Mouse (Mus musculus) layer of hippocampus, adult 8-10 months (tissue): ENCODE data around the gene Ints7. TPM values are rescaled to one million over a fixed set of nuclear protein-coding genes. Genes with fewer than 3 reads are reported as not detected.

Experiments used
- DNase-seq, 2 experiments: peaks; one replicate each; pipeline ENCODE4 v3.0.0; 2022; ENCODE audit warnings: low spot score in 2 of 2
- total RNA-seq, 4 experiments: library from RNA; stranded (reverse); gene quantifications; 2 replicates each; pipeline ENCODE4 v1.2.4; 2022

The Ints7 gene
- total RNA-seq, result 10 to 100 TPM; 24.2 to 27.6 (median 25.9) TPM

DNA sequence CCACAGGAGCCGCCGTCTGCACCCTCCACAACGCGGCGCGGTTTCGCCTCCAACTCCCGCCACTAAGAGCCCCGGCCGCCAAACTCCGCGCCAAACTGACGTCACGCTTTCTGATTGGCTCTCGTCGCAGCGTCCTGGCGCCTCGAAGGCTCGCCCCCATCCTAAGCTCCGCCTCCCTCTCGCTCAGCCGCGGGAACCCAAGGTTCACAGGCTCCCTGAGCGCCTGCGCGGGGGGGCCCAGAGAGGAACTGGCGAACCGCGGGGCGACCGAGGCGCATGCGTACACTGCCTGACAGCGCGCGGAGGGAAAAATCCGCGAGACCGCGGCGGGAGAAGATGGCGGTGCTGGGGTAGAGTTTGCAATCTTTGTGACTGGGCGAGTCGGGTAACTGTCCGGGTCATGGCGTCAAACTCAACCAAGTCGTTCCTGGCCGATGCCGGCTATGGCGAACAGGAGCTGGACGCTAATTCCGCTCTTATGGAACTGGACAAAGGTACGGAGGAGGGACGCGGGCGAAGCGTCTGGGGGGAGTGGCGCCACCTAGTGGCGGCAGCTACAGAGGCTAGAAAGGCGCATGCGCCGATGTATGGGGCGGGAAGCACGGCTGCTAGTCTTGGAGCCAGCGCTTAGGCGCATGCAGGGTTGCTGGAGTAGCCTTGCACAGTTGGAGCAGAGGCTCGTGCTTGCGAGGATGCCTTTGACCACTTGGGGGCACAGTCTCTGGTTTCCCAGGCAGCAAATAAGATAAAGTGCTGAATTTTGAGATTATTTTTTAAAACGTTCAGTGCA, at the start of gene Ints7, which contains the start of gene Dtl:
Gene Ints7 (plus strand): TSS at position 179 of the 790 bp plus-strand sequence.
Gene Dtl (minus strand): TSS at position 87 of the 790 bp plus-strand sequence.
- peak; percentile 98 to 99 for DNase-seq

DNA sequence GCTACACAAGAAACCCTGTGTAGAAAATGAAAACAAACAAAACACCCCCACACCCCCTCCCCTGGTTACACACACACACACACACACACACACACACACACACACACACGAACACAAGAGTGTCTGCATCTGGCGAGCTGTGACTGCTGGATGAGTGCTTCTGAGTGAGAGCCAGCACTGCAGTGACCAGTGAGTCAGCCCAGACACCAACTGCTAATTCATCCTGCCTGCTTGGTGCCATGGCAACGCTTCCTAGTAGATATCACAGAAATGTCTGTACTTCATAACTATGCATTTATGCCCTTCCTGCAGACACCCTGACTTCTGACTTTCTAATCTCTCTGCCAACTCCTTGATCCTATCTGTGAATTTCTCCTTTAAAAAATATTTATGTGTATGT, 48.3 kb upstream of the Ints7 start:
- peak; percentile 27 to 31 for DNase-seq

DNA sequence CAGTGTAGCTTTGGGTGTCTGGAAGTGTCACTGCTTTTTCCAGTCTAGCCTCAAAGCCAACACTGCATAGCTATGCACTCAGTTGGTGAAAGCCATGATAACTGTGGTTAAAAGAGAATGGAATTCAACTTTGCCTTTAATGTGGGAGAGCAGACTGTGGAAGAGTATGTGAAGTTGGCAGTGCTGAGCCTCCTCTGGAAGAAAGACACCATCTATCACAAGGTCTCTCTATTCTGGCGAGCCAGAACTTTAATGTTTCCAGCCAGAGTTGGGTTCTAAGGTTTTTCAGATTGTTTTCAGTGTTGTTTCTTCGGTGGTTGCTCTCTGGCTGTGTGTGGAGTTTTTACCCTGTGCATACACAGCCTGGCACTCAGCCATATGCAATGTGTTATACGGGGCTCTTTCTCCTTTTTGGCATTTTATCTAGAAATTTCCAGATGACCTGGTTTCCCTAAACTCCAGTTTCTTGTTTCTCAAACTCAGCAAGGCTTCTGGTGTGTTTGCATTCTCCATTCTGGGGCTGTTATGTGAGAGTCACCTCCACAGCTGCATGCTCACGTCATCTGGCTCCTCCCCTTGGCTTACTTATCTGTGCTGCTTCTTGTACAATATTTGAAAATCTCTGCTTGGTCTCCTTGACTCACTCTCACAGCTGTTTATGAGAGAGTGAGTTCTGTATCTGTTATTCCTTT, 47.4 kb upstream of the Ints7 start:
- DNase-seq, result no peak

DNA sequence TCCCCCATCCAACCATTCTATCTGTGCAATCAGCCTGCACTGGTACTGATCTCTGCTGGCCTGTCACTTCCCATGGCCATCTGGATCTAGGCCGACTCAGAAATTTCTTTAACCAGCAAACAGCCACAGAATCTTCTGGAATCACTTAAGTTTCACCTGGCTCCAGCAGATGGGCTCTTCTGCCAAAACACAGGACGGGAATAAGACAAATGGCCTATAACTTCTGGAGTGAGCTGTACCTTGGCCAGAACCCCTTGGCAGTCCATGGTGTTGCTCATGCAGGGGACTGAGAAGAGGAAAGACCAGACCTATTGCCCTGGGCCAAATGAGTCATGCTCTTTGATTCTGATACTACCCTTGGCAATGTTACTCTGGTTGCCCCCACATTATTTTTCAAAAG, 46.0 kb upstream of the Ints7 start:
- no peak for DNase-seq

DNA sequence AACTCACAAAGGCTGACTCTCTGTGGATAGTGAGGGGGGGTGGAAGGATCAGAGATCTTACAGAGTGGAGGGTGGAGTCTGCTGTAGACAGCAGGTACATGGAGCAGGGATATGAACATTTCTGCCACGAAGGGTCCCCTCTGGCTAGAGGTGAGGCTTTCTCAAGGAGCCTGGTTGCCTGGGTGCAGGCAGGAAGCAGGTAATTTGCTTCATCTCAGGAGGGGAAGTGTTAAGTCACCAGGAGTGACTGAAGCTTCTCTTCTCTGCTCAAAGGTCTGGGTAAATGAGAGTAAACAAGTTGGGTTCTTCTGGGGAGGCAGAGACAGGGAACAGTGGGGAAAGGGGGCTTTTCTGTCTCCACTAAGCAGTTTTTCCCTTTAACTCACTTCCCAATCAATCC, 44.4 kb upstream of the Ints7 start:
- DNase-seq, result no peak

DNA sequence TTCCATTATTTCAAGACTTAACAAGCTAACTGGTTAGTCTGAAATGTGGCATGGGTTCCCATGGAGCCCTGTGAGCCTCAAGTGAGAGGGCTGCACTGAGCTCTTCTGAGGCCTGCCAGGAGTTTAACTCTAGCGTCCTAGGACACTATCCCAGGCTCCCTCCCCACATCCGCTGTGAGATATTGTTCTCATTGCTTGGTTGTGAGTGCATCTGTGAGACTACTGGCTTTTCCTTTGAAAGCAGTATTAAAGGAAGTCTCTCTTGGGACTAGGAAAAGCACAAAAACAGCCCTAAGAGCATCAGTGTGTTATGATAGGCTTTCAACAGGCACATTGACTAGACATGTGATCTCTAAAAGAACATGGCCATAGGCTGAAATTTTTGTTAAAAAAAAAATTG, 40.5 kb upstream of the Ints7 start:
- no peak for DNase-seq

DNA sequence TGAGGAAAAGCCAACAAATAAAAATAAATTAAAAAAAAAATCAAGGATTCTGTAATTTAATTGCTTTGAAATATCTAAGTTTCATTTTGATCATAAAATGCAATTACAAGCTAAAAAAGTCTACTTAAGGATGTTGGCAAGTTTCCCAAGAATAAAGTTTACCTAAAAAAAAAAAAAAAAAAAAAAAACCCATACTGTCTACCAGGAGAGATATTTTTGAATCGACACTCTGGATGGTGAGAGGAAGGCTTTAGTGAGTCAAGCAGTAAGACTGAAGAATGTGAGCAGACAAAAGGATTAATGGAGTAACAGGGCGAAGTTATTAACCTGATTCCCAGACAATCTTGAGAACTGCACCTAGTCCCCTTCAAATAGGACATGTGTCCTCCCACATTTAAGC, 35.1 kb upstream of the Ints7 start:
- DNase-seq, result no peak

DNA sequence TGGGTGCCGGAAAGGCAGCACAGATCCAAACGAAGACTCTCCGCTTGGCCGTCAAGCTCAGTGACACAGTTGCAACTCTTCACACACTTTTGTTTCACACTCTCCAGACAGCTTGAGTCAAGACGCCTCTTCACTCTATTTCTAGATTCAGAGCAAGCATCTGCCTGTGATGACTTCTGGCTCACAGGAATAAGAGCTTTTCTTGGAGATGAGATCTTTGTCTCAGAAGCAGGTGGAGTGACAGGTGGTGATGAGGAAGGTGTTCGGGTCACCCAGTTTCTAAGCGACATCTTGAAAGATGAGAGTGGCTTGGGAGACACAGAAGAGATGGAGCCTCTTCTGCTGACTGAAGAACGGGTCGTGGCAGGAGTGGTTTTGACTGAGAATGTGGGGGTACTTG, 34.4 kb upstream of the Ints7 start:
- peak; percentile 15 to 25 for DNase-seq

DNA sequence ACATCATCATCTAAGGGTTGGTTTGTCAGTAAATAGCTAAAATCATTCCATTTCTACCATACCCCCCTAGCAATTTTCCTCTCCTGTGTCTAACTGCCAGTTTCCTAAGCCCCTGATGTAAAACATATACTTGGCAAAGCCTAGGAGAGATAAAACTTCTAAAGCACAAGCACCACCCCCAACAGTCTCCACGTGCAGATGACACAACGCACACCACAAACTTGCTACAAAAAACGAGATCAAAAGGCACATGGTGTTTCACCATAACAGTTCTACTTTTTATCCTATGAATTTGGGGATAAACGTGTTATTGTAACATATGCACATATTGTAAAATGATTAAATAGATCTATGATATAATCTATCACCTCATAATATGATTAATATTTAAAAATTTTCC, 33.8 kb upstream of the Ints7 start:
- DNase-seq, result no peak

DNA sequence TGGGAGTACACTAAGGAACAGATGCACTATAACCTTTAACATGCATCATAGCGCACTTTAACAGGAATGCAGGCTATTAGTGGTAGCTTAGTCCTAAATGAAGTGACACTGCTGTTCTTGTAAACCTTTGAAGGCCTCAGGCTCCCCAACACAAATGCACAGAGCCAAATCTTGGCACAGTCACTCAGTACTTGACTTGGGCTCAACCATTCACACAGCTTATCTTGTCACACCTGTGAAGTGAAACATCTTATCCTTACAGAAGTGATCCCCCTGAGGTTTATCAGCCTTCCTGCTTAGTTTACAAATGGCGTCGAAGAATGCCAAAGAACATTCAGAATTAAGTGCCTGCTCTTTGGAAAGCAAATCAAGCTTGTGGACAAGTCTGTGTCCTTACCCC, 31.7 kb upstream of the Ints7 start:
- no peak for DNase-seq

DNA sequence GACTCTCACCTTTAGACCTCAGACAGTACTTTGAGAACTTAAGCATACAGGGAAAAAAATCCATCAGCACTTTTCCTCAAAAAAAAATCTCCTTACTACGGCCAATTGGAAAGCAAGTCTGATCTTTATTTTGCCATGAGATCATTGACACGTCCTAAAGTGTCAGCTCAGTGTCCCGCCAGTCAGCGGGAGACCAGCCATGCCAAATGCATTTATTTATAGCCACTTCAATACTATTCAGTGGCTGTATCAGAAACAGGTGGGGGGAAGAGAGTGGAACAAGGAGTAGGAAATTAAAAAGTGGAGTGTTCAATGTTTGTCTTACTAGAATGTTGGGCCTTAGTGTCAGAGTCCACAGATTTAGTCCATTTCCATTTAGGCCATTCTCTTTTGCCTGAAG, 24.6 kb upstream of the Ints7 start:
- DNase-seq, result no peak

DNA sequence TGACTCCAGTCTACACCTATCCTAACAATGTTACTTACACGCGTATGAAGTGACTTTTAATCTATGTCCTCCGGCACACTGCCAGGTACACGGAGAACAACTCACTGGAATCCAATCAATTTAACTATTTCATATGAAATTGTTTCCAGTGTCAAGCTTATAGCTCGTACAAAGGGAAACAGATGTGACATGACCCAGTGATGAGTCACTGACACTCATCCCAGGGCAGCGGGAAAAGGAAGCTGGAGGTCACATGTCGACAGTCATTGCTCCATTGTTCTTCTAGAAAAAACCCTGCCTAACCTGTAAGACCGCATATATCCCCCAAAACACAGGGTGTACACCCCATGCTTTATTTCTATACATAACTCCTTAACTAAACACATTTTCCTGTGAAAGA, 18.3 kb upstream of the Ints7 start:
- DNase-seq, result no peak

DNA sequence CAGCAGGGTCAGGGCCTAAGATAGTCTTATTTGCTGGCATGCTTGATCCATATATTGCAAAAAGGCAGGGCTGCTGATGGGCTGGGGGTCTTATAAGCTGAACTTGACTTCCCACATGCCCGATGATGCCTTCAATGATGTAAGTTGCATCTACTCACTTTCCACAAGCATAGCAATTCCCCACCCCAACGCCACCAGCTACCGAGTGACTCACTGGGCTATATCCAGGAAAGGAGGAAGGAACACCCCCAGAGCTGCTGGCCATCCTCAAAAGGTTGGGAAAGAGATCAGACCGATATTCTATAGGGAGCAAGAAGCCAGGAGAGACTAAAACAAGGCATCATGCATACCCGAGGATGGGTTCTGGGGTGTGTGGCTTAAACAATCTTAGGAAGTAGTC, 15.7 kb upstream of the Ints7 start:
- no peak for DNase-seq

DNA sequence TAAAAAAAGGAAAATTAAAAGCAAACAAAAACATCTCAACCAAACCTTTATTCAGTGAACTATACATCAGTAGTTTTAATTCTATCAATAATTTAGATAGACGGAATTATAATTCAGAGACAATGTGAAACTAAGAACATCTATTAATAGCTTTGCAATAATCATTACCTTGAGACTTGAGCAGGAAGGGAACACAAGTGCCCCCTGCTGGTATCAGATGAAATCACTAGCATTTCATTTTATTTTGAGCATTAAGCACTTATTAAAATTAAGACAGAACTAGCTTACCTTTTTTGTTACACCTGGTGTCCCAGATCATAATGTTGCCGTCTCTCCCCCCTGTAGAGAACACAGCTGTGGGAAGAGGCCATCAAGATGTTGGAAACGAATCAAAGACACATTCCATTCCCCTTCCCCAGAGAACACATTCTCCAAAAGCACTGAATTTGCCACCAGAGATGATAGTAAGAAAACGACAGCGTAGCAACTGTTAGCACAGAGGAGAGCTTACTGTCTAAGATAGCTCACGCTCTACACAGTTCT, 12.5 kb upstream of the Ints7 start:
- DNase-seq, result peak in 1 of 2 experiments; percentile 30

DNA sequence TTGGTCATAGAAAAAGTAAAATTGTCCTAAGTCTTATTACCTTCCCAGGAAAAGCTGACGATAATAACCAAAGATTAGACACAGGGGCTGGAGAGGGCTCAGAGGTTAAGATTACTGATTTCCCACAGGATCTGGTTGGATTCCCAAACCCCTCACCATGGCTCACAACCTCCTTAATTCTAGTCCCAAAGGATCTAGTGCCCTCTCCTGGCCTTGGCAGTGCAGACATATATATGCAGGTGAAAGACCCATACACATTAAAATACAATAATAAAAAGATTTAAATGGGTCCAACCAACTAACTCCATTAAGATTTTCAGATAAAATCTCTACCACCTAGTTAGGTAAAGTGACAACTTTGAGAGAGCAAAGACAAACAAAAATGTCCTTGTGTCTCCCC, 7.6 kb upstream of the Ints7 start:
- DNase-seq, result no peak

DNA sequence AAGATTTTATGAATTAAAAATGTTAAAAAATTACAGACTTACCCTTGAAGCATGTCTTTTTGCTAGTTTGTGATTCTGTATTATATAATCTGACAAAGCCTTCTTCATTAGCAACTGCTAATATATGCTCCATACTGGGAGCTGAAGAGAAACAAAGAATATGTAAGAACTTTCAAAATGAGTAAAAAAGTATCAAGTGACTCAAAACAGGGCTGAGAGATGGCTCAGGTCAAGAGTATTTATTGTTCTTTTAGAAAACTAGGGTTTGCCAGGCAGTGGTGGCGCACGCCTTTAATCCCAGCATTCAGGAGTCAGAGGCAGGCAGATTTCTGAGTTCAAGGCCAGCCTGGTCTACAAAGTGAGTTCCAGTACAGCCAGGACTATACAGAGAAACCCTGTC, 5.8 kb upstream of the Ints7 start:
- DNase-seq, result no peak

DNA sequence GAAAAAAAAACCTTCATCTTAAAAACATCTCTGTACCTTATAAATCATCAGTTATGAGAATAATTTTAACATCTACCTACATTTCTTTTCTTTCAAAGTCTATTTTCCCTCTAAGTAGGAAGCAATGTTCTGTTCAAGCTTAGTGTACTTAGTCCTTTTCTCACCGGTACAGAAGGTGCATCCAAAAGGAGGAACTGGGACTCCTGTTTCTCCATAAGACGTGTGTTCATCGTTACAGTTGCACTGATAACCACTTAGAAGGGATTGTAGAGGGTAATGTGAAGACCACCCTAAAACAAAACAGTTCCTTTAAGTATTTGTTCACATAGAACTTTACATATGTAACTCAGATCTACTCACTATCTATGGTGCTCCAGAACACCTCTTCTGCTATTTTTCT, 5.0 kb upstream of the Ints7 start:
- no peak for DNase-seq

DNA sequence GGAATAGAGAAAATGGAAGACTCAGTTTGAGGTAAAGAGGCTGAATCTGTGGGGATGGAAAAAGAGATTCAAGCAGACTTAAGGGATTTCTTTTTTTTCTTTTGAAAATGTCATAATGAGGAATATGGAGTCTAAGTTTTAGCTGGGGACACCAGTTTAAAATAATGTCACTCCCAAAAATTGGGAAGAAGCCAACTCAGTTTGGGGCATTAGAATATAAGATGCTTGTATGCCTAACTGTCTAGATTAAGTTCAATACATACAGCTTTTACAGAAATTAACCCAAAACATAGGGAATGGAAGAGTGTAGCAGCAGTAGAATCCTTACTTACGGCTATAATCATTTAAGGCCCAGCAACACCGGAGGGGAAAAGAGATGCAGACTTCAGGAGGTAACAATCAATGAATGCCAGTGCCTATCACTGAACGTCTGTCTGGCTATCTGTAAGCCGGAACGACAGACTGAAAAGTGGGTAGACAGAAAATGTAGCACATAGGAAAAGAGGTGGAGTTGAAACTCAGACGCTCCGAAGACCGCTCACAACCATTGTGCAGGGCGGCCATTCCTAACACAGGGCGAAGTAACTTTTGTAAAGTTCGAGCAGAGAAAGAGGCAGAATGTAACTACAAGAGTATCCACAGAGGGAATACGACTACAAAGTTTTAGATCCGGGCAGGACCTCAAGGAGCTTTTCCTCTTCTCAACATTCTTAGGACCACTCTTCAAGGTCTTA, 1.4 kb upstream of the Ints7 start:
- no peak for DNase-seq

DNA sequence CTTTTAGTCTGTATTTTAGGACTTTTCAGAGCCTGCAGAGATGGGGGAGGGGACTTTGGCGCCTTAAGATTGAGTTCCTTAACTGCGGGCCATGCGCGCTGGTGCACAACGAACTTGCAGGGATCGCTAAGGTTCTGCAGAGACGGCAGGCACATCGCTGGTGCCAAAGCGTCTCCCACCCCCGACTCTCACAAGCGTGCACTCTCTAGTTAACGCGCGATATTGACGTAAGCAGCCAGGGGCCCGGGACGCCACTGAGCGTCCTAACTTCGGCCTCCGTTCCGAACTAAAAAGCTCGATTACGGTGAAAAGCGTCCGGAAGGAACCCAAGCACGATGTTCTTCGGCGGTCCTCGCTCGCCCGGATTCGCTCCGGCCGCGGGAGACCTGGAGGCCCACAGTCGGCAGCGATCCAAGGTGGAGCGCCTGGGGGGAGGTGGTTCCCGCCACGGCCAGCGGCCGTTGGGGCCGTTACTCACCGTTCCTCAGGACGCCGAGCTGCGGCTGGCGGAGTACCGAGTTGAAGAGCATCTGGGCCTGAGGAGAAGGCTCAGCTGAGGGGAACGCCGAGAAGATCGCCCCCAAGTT, 472 bp upstream of the Ints7 start:
- peak; percentile 17 to 18 for DNase-seq

DNA sequence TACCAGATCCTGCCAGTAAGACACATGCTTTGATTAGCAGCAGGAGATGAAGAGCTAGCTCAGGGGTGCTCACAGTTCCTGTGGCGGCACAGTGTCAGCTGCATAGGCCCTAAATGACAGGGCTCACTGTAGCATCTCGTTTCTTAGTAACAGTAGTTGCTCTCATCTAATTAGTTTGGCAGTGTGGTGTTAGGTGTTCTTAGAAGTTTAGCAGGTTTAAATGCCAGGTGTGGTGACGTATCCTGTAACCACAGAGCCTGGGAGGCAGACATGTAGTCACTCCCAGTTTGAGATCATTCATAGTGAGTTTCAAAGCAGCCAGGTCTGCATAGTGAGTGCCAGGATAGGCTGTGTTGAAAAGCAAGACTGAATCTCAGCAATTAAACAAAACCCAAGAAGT, 4.1 kb downstream of the Ints7 start:
- no peak for DNase-seq

DNA sequence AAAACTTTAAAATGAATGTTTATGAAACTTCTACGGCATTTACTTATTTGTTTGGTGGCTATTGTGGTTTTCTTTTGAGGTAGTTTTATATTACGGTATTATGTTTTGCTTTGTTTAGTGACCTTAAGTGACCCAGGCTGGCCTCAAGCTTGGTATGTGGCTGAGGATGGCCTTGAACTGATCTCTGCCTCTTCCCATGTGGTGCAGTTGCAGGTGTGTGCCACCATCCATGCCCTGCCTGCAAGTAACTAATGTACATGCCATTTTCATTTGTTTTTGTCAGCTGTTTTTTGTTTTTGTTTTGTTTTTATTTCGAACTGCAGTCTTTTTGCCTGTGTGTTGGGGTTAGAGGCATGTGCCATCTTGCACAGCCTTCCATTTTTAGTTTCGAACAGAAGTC, 6.2 kb downstream of the Ints7 start:
- no peak for DNase-seq

DNA sequence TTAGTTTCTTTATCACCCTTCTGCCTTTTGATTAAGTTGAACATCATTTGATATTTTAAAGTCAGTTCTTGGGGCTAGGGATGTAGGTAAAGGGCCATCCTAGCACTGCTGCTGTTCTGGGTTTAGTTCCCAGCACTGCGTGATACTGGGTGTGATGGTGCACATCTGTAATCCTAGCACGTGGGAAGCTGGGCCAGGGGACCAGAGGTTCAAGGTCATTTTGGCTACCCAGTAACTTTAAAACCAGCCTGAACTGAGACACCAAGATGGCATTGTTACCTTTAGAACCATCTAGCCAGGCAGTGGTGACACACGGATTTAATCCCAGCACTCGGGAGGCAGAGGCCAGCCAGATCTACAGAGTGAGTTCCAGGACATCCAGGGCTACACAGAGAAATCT, 8.4 kb downstream of the Ints7 start:
- DNase-seq, result no peak
